In genomic region chr5:114771796-114772195, GRCm38 (mm10) we compare ENCODE assay signal across 8 mouse cellular contexts. TPM values are rescaled to one million over a fixed set of nuclear protein-coding genes. Genes with fewer than 3 reads are reported as not detected.
DNase-seq lines count a peak whose midpoint lies in the region; ATAC-seq and TF ChIP-seq lines count a peak whose summit lies in the region.

No protein-coding gene starts in this region.

- H3K27me3 ChIP-seq in liver, adult 2 months (ENCODE audit: control insufficient read depth, insufficient read depth, low read length), result no peaks in the 10 kb centered on the region
- H3K27me3 ChIP-seq in intestine, postnatal 0 days (replicated peaks; ENCODE audit: control insufficient read depth, insufficient read depth, low read length), result no peaks in the 10 kb centered on the region
- H3K27me3 ChIP-seq in neural tube, embryonic 15.5 days (replicated peaks), result no peaks in the 10 kb centered on the region

- no peak overlapping the region for H3K9ac ChIP-seq in liver, adult 2 months (ENCODE audit: low read depth, low read length)
- H3K9ac ChIP-seq in intestine, postnatal 0 days (ENCODE audit: low read depth, low read length), result no peak overlapping the region
- no peak overlapping the region for H3K9ac ChIP-seq in neural tube, embryonic 15.5 days (replicated peaks)

- H3K79me2 ChIP-seq in liver, adult 2 months (ENCODE audit: control insufficient read depth, insufficient read depth, low read length), result peaks cover 54% of the 10 kb centered on the region

- H3K4me1 ChIP-seq in liver, adult 2 months (ENCODE audit: control insufficient read depth, insufficient read depth, low read length), result peaks cover 10% of the 10 kb centered on the region
- peaks cover 8% of the 10 kb centered on the region for H3K4me1 ChIP-seq in embryonic fibroblast, embryonic 13.5 days (ENCODE audit: control insufficient read depth, insufficient read depth, low read length)
- no peaks in the 10 kb centered on the region for H3K4me1 ChIP-seq in intestine, postnatal 0 days (replicated peaks; ENCODE audit: control insufficient read depth, insufficient read depth, low read length)
- peaks cover 44% of the 10 kb centered on the region for H3K4me1 ChIP-seq in neural tube, embryonic 15.5 days

- 50% methylated on average over 8 of the region's 8 CpGs for WGBS in liver, adult 2 months
- WGBS in intestine, postnatal 0 days, result 74% methylated on average over 8 of the region's 8 CpGs
- 61% methylated on average over 8 of the region's 8 CpGs for WGBS in neural tube, embryonic 15.5 days

- peak overlapping the region; percentile 78 for H3K4me2 ChIP-seq in intestine, postnatal 0 days (replicated peaks; ENCODE audit: low read depth)
- H3K4me2 ChIP-seq in neural tube, embryonic 15.5 days, result peak overlapping the region; percentile 88

- no peak overlapping the region for H3K27ac ChIP-seq in liver, adult 2 months (replicated peaks; ENCODE audit: insufficient read depth, low read depth, low read length)
- H3K27ac ChIP-seq in embryonic fibroblast, embryonic 13.5 days (ENCODE audit: insufficient read depth, low read length), result no peak overlapping the region
- H3K27ac ChIP-seq in intestine, postnatal 0 days (ENCODE audit: low read depth, low read length), result no peak overlapping the region
- H3K27ac ChIP-seq in neural tube, embryonic 15.5 days (replicated peaks), result no peak overlapping the region

- H3K4me3 ChIP-seq in liver, adult 2 months (ENCODE audit: insufficient read depth, low read depth, low read length), result peak overlapping the region; percentile 99
- H3K4me3 ChIP-seq in embryonic fibroblast, embryonic 13.5 days (ENCODE audit: insufficient read depth, low read length), result peak overlapping the region; percentile 87
- H3K4me3 ChIP-seq in intestine, postnatal 0 days (ENCODE audit: low read depth, low read length), result peak overlapping the region; percentile 100; the same call in 1 of the 2 replicates
- peak overlapping the region; percentile 99 for H3K4me3 ChIP-seq in neural tube, embryonic 15.5 days (replicated peaks)

- no peak for TF ChIP-seq POLR2A in liver, adult 2 months (IDR thresholded peaks at IDR 0.05; ENCODE audit: extremely low read depth, insufficient read depth, low read length)
- no peak for TF ChIP-seq POLR2A in embryonic fibroblast, embryonic 13.5 days (IDR thresholded peaks at IDR 0.05; ENCODE audit: low read depth, low read length)

- DNase-seq in liver, adult 2 months (ENCODE audit: extremely low read depth, low read depth, low spot score), result no peak
- DNase-seq in liver, result no peak
- DNase-seq in frontal cortex, postnatal 14 days (ENCODE audit: low spot score in 2 of 2), result no peak
- DNase-seq in embryo, embryonic 10 days (ENCODE audit: low spot score), result no peak

- TF ChIP-seq CTCF in liver, adult 2 months (IDR thresholded peaks at IDR 0.05; ENCODE audit: low read depth, low read length), result no peak
- TF ChIP-seq CTCF in embryonic fibroblast, embryonic 13.5 days (IDR thresholded peaks at IDR 0.05; ENCODE audit: borderline replicate concordance, insufficient read depth, low read length), result no peak
- no peak for TF ChIP-seq CTCF in intestine, postnatal 0 days (IDR thresholded peaks at IDR 0.05; ENCODE audit: low read depth)

- H3K9me3 ChIP-seq in intestine, postnatal 0 days (ENCODE audit: control insufficient read depth), result no peaks in the 10 kb centered on the region
- H3K9me3 ChIP-seq in neural tube, embryonic 15.5 days (replicated peaks), result no peaks in the 10 kb centered on the region

- no peak for ATAC-seq in intestine, postnatal 0 days
- no peak for ATAC-seq in neural tube, embryonic 15.5 days (ENCODE audit: low FRiP score)
- no peak for ATAC-seq in frontal cortex, adult (ENCODE audit: low TSS enrichment)

- H3K36me3 ChIP-seq in liver, adult 2 months (ENCODE audit: control insufficient read depth, insufficient read depth, low read length), result no peaks in the 10 kb centered on the region
- H3K36me3 ChIP-seq in intestine, postnatal 0 days (ENCODE audit: control insufficient read depth, insufficient read depth), result no peaks in the 10 kb centered on the region
- no peaks in the 10 kb centered on the region for H3K36me3 ChIP-seq in neural tube, embryonic 15.5 days

RNA-seq across cellular contexts. Expression of gene Ankrd13a, which starts 2.7 kb away (rescaled TPM):
- 11.4 and 14.7 TPM in 2 replicates for total RNA-seq in liver, adult 2 months (2014; rRNA removed)
- 15.9 and 19.1 TPM in 2 replicates for polyA plus RNA-seq in liver, adult 2 months (2012; rRNA removed)
- polyA plus RNA-seq in embryonic fibroblast, embryonic 13.5 days (2011; ENCODE audit: insufficient read length, low read depth, missing spikeins), result 85.8 and 104 TPM in 2 replicates
- polyA plus RNA-seq in intestine, postnatal 0 days (2015; fragmentation: Nextera tagmentation; extraction: Ambion mirVana), result 59.7 and 61.9 TPM in 2 replicates
- 30.3 and 41.1 TPM in 2 replicates for polyA plus RNA-seq in neural tube, embryonic 15.5 days (2015; fragmentation: Nextera tagmentation; extraction: Ambion mirVana)

RNA-seq across cellular contexts. Expression of gene Git2, which starts 3.5 kb away (rescaled TPM):
- total RNA-seq in liver, adult 2 months (2014; rRNA removed), result 11.0 and 13.2 TPM in 2 replicates
- polyA plus RNA-seq in liver, adult 2 months (2012; rRNA removed), result 11.1 and 11.8 TPM in 2 replicates
- 50.0 and 58.0 TPM in 2 replicates for polyA plus RNA-seq in embryonic fibroblast, embryonic 13.5 days (2011; ENCODE audit: insufficient read length, low read depth, missing spikeins)
- 13.8 and 17.8 TPM in 2 replicates for polyA plus RNA-seq in intestine, postnatal 0 days (2015; fragmentation: Nextera tagmentation; extraction: Ambion mirVana)
- 47.7 and 53.4 TPM in 2 replicates for polyA plus RNA-seq in neural tube, embryonic 15.5 days (2015; fragmentation: Nextera tagmentation; extraction: Ambion mirVana)

RNA-seq across cellular contexts. Expression of gene 1500011B03Rik, which starts 51.5 kb away (rescaled TPM):
- 2.0 and 2.1 TPM in 2 replicates for total RNA-seq in liver, adult 2 months (2014; rRNA removed)
- 4.2 and 7.2 TPM in 2 replicates for polyA plus RNA-seq in liver, adult 2 months (2012; rRNA removed)
- polyA plus RNA-seq in embryonic fibroblast, embryonic 13.5 days (2011; ENCODE audit: insufficient read length, low read depth, missing spikeins), result 24.2 and 31.2 TPM in 2 replicates
- polyA plus RNA-seq in intestine, postnatal 0 days (2015; fragmentation: Nextera tagmentation; extraction: Ambion mirVana), result 59.0 and 60.5 TPM in 2 replicates
- polyA plus RNA-seq in neural tube, embryonic 15.5 days (2015; fragmentation: Nextera tagmentation; extraction: Ambion mirVana), result 254 and 302 TPM in 2 replicates
